Comparison of ENCODE assay signal across 10 mouse cellular contexts in genomic region chr4:134555956-134556580, GRCm38 (mm10). TPM values are rescaled to one million over a fixed set of nuclear protein-coding genes. Genes with fewer than 3 reads are reported as not detected.
DNase-seq lines count a peak whose midpoint lies in the region; ATAC-seq and TF ChIP-seq lines count a peak whose summit lies in the region.
"Had no signal": no experiment of that assay in that cellular context is flagged by ENCODE, and none has a peak within 500 bp of the region (broad histone marks: within the 10 kb centered on the region; RNA-seq: fewer than 3 reads in every experiment).

No protein-coding gene starts in this region.

- no peaks in the 10 kb centered on the region for H3K27me3 ChIP-seq in heart, postnatal 0 days (ENCODE audit: control insufficient read depth, insufficient read depth, low read length)
- H3K27me3 ChIP-seq in midbrain, embryonic 14.5 days (ENCODE audit: control insufficient read depth, insufficient read depth, low read length), result no peaks in the 10 kb centered on the region
- H3K27me3 ChIP-seq in midbrain, embryonic 11.5 days (ENCODE audit: control insufficient read depth, insufficient read depth, low read length), result no peaks in the 10 kb centered on the region
- H3K27me3 ChIP-seq: embryonic facial prominence, embryonic 12.5 days; limb, embryonic 15.5 days had no signal

- no peak for ATAC-seq in heart, postnatal 0 days (ENCODE audit: insufficient read depth, low read depth)
- ATAC-seq in midbrain, embryonic 14.5 days (ENCODE audit: low FRiP score, low TSS enrichment), result no peak
- no peak for ATAC-seq in midbrain, embryonic 11.5 days (ENCODE audit: low FRiP score)

- H3K36me3 ChIP-seq in heart, postnatal 0 days (replicated peaks; ENCODE audit: control insufficient read depth, insufficient read depth, low read length), result 0 out of 2 replicates have a peak, but pooled peaks cover 6% of the 10 kb centered on the region
- H3K36me3 ChIP-seq in midbrain, embryonic 14.5 days (ENCODE audit: control insufficient read depth, insufficient read depth, low read length), result no peaks in the 10 kb centered on the region
- no peaks in the 10 kb centered on the region for H3K36me3 ChIP-seq in midbrain, embryonic 11.5 days (ENCODE audit: control insufficient read depth, insufficient read depth, low read length)
- H3K36me3 ChIP-seq: embryonic facial prominence, embryonic 12.5 days; limb, embryonic 15.5 days had no signal

- WGBS in heart, postnatal 0 days, result 69% methylated on average over 8 of the region's 8 CpGs
- 58% methylated on average over 8 of the region's 8 CpGs for WGBS in midbrain, embryonic 14.5 days
- WGBS in midbrain, embryonic 11.5 days, result 71% methylated on average over 8 of the region's 8 CpGs

- peaks cover 5% of the 10 kb centered on the region for H3K4me1 ChIP-seq in heart, postnatal 0 days (ENCODE audit: control insufficient read depth, insufficient read depth)
- 0 out of 2 replicates have a peak, but pooled peaks cover 8% of the 10 kb centered on the region for H3K4me1 ChIP-seq in midbrain, embryonic 14.5 days (ENCODE audit: control insufficient read depth, insufficient read depth, low read length)
- peaks cover 13% of the 10 kb centered on the region for H3K4me1 ChIP-seq in midbrain, embryonic 11.5 days (ENCODE audit: control insufficient read depth, insufficient read depth, low read length)

- H3K9ac ChIP-seq in heart, postnatal 0 days (replicated peaks; ENCODE audit: low read depth, low read length), result no peak overlapping the region
- H3K9ac ChIP-seq in midbrain, embryonic 14.5 days (replicated peaks; ENCODE audit: low read length), result no peak overlapping the region
- no peak overlapping the region for H3K9ac ChIP-seq in midbrain, embryonic 11.5 days (ENCODE audit: low read length)
- H3K9ac ChIP-seq: embryonic facial prominence, embryonic 12.5 days; limb, embryonic 15.5 days had no signal

- H3K4me3 ChIP-seq in heart, postnatal 0 days (ENCODE audit: low read depth, low read length), result no peak overlapping the region
- H3K4me3 ChIP-seq in midbrain, embryonic 14.5 days (replicated peaks; ENCODE audit: low read depth, low read length), result no peak overlapping the region
- no peak overlapping the region for H3K4me3 ChIP-seq in midbrain, embryonic 11.5 days (ENCODE audit: low read depth, low read length)
- H3K4me3 ChIP-seq: embryonic facial prominence, embryonic 12.5 days; limb, embryonic 15.5 days had no signal

- no peak for TF ChIP-seq EP300 in heart, postnatal 0 days (IDR thresholded peaks at IDR 0.05; ENCODE audit: low read depth)

- TF ChIP-seq CTCF in heart, postnatal 0 days (IDR thresholded peaks at IDR 0.05; ENCODE audit: low read depth), result peak; percentile 47

- DNase-seq in heart, postnatal 0 days (ENCODE audit: low spot score), result peak; percentile 39
- no peak for DNase-seq in heart, adult 11 months
- DNase-seq in midbrain, embryonic 14.5 days, result peak; percentile 55
- no peak for DNase-seq in midbrain, embryonic 11.5 days (ENCODE audit: low spot score, missing footprints)
- DNase-seq in NIH3T3 (ENCODE audit: low read depth), result peak; percentile 77
- peak; percentile 46 for DNase-seq in lung, postnatal 36 days
- DNase-seq in ovary, postnatal 14 days (ENCODE audit: low spot score), result no peak
- DNase-seq in yolk sac, embryonic 10.5 days (ENCODE audit: low spot score), result no peak

- H3K9me3 ChIP-seq in heart, postnatal 0 days (replicated peaks; ENCODE audit: control insufficient read depth, low read length), result no peaks in the 10 kb centered on the region
- no peaks in the 10 kb centered on the region for H3K9me3 ChIP-seq in midbrain, embryonic 14.5 days (ENCODE audit: control insufficient read depth, low read length)
- no peaks in the 10 kb centered on the region for H3K9me3 ChIP-seq in midbrain, embryonic 11.5 days (ENCODE audit: control insufficient read depth, low read length)
- H3K9me3 ChIP-seq: embryonic facial prominence, embryonic 12.5 days; limb, embryonic 15.5 days had no signal

- H3K4me2 ChIP-seq in heart, postnatal 0 days (ENCODE audit: low read depth, low read length), result no peak overlapping the region
- no peak overlapping the region for H3K4me2 ChIP-seq in midbrain, embryonic 14.5 days (ENCODE audit: low read length)
- H3K4me2 ChIP-seq in midbrain, embryonic 11.5 days, result no peak overlapping the region
- H3K4me2 ChIP-seq: embryonic facial prominence, embryonic 12.5 days; limb, embryonic 15.5 days had no signal

- H3K27ac ChIP-seq in heart, postnatal 0 days (ENCODE audit: low read depth), result no peak overlapping the region
- no peak overlapping the region for H3K27ac ChIP-seq in midbrain, embryonic 14.5 days (replicated peaks; ENCODE audit: low read depth, low read length)
- H3K27ac ChIP-seq in midbrain, embryonic 11.5 days (ENCODE audit: low read depth, low read length), result no peak overlapping the region
- H3K27ac ChIP-seq: embryonic facial prominence, embryonic 12.5 days; limb, embryonic 15.5 days had no signal

RNA-seq across cellular contexts. Expression of gene Selenon, which starts 4.1 kb away (rescaled TPM):
- 18.2 and 30.5 TPM in 2 replicates for total RNA-seq in heart, postnatal 0 days (2014; rRNA removed; ENCODE audit: low replicate concordance)
- 6.8 and 7.2 TPM in 2 replicates for polyA plus RNA-seq in heart, postnatal 0 days (2015; fragmentation: Nextera tagmentation; extraction: Ambion mirVana)
- 14.2 and 15.9 TPM in 2 replicates for polyA plus RNA-seq in midbrain, embryonic 14.5 days (2014; fragmentation: Nextera tagmentation; extraction: Ambion mirVana)
- polyA plus RNA-seq in midbrain, embryonic 11.5 days (2014; fragmentation: Nextera tagmentation; extraction: Ambion mirVana), result 19.1 and 24.6 TPM in 2 replicates

RNA-seq across cellular contexts. Expression of gene Mtfr1l, which starts 20.9 kb away (rescaled TPM):
- 145 and 159 TPM in 2 replicates for total RNA-seq in heart, postnatal 0 days (2014; rRNA removed; ENCODE audit: low replicate concordance)
- 191 and 207 TPM in 2 replicates for polyA plus RNA-seq in heart, postnatal 0 days (2015; fragmentation: Nextera tagmentation; extraction: Ambion mirVana)
- polyA plus RNA-seq in midbrain, embryonic 14.5 days (2014; fragmentation: Nextera tagmentation; extraction: Ambion mirVana), result 181 and 185 TPM in 2 replicates
- polyA plus RNA-seq in midbrain, embryonic 11.5 days (2014; fragmentation: Nextera tagmentation; extraction: Ambion mirVana), result 132 and 140 TPM in 2 replicates

RNA-seq across cellular contexts. Expression of gene Aunip, which starts 45.3 kb away (rescaled TPM):
- total RNA-seq in heart, postnatal 0 days (2014; rRNA removed; ENCODE audit: low replicate concordance), result 2.7 and 3.1 TPM in 2 replicates
- 1.8 and 2.5 TPM in 2 replicates for polyA plus RNA-seq in heart, postnatal 0 days (2015; fragmentation: Nextera tagmentation; extraction: Ambion mirVana)
- polyA plus RNA-seq in midbrain, embryonic 14.5 days (2014; fragmentation: Nextera tagmentation; extraction: Ambion mirVana), result 0.78 and 1.6 TPM in 2 replicates
- polyA plus RNA-seq in midbrain, embryonic 11.5 days (2014; fragmentation: Nextera tagmentation; extraction: Ambion mirVana), result 7.8 and 7.9 TPM in 2 replicates

RNA-seq across cellular contexts. Expression of gene Paqr7, which starts 59.6 kb away (rescaled TPM):
- 13.1 and 25.4 TPM in 2 replicates for total RNA-seq in heart, postnatal 0 days (2014; rRNA removed; ENCODE audit: low replicate concordance)
- polyA plus RNA-seq in heart, postnatal 0 days (2015; fragmentation: Nextera tagmentation; extraction: Ambion mirVana), result 15.4 and 18.7 TPM in 2 replicates
- polyA plus RNA-seq in midbrain, embryonic 14.5 days (2014; fragmentation: Nextera tagmentation; extraction: Ambion mirVana), result 6.6 and 14.3 TPM in 2 replicates
- polyA plus RNA-seq in midbrain, embryonic 11.5 days (2014; fragmentation: Nextera tagmentation; extraction: Ambion mirVana), result 1.3 and 1.4 TPM in 2 replicates

Comparison
In these comparisons a context has a peak if more than half of its experiments do, and no peak if none do; other contexts are left out.
1. DNase-seq: peak in heart, postnatal 0 days (single experiment), midbrain, embryonic 14.5 days (single experiment), NIH3T3 (single experiment) and lung, postnatal 36 days (single experiment); none in heart, adult 11 months (single experiment), midbrain, embryonic 11.5 days (single experiment), ovary, postnatal 14 days (single experiment) and yolk sac, embryonic 10.5 days (single experiment).